Mouse (Mus musculus) macrophage (primary cell): Measurements from ENCODE around the gene Tbce. TPM values are rescaled to one million over a fixed set of nuclear protein-coding genes. Genes with fewer than 3 reads are reported as not detected.
"Not testable (repeated sequence)": the region's sequence is repeated elsewhere in the genome, so short reads cannot be mapped to it uniquely, and the experiment has no call there.

ENCODE experiments used
- H3K27ac ChIP-seq: fragments of 350-480 bp; formaldehyde crosslinking; 2 replicates; pipeline ENCODE4 v1.9.0; 2021
- H3K36me3 ChIP-seq: fragments of 350-480 bp; formaldehyde crosslinking; 2 replicates; pipeline ENCODE4 v1.9.0; 2021; ENCODE audit errors: inconsistent target
- H3K4me3 ChIP-seq: fragments of 350-480 bp; formaldehyde crosslinking; 2 replicates; pipeline ENCODE4 v1.9.0; 2021; ENCODE audit errors: inconsistent target
- H3K79me2 ChIP-seq: fragments of 350-480 bp; formaldehyde crosslinking; 2 replicates; pipeline ENCODE4 v1.9.0; 2021; ENCODE audit errors: inconsistent target
- WGBS: methylation state at CpG from one replicate; pipeline ENCODE4 v1.1.7; 2026; ENCODE audit warnings: inconsistent platforms; ENCODE audit not compliant: missing documents; 5-methylcytosine and 5-hydroxymethylcytosine counted together
- polyA plus RNA-seq: library from polyadenylated mRNA; stranded (reverse); fragments of 250-400 nt; gene quantifications from 3 replicates; pipeline ENCODE4 v1.2.4, GENCODE M21; 2018; ENCODE audit warnings: inconsistent platforms

The Tbce gene
- polyA plus RNA-seq, 1 experiment from 2014 or later, result 29.9 TPM

GRCm38 (mm10) chr13:14015609-14016008 is 23.8 kb downstream of the Tbce start:
- H3K79me2 ChIP-seq, result no peaks in the 10 kb centered on the region
- peaks cover 20% of the 10 kb centered on the region; the same call in 1 of the 2 replicates for H3K36me3 ChIP-seq
- no peak overlapping the region for H3K27ac ChIP-seq
- 96% methylated on average over 5 of the region's 6 CpGs for WGBS
- H3K4me3 ChIP-seq, result no peak overlapping the region

GRCm38 (mm10) chr13:14014540-14014939 is 24.9 kb downstream of the Tbce start:
- Histone ChIP-seq H3K36me3 (peaks cover 28% of the 10 kb centered on the region; the same call in 1 of the 2 replicates), H3K4me3 (no peak overlapping the region), H3K27ac (no peak overlapping the region), H3K79me2 (no peaks in the 10 kb centered on the region)
- 95% methylated on average over 4 of the region's 4 CpGs for WGBS

GRCm38 (mm10) chr13:14014001-14014400 is 25.4 kb downstream of the Tbce start:
- WGBS, result 94% methylated on average over 2 of the region's 2 CpGs
- peaks cover 31% of the 10 kb centered on the region; the same call in 1 of the 2 replicates for H3K36me3 ChIP-seq
- no peak overlapping the region for H3K4me3 ChIP-seq
- H3K79me2 ChIP-seq, result no peaks in the 10 kb centered on the region
- H3K27ac ChIP-seq, result no peak overlapping the region

- H3K4me3 ChIP-seq, result no peak overlapping the region
- H3K79me2 ChIP-seq, result no peaks in the 10 kb centered on the region
- H3K27ac ChIP-seq, result no peak overlapping the region
- 99% methylated on average over 3 of the region's 4 CpGs for WGBS
- peaks cover 31% of the 10 kb centered on the region; the same call in 1 of the 2 replicates for H3K36me3 ChIP-seq
Observed at GRCm38 (mm10) chr13:14011454-14011995, 27.9 kb downstream of the Tbce start.

- no peak overlapping the region for H3K27ac ChIP-seq
- H3K79me2 ChIP-seq, result no peaks in the 10 kb centered on the region
- H3K36me3 ChIP-seq, result peaks cover 63% of the 10 kb centered on the region
- WGBS, result 92% methylated on average over 2 of the region's 2 CpGs
- H3K4me3 ChIP-seq, result no peak overlapping the region
Observed at GRCm38 (mm10) chr13:14006056-14006455, 33.4 kb downstream of the Tbce start.

- Histone ChIP-seq H3K79me2 (no peaks in the 10 kb centered on the region), H3K27ac (no peak overlapping the region), H3K4me3 (no peak overlapping the region), H3K36me3 (peaks cover 60% of the 10 kb centered on the region)
- 95% methylated on average over 5 of the region's 5 CpGs for WGBS
Observed at GRCm38 (mm10) chr13:14004999-14005398, 34.4 kb downstream of the Tbce start.

- Histone ChIP-seq H3K36me3 (peaks cover 62% of the 10 kb centered on the region), H3K27ac (no peak overlapping the region), H3K4me3 (no peak overlapping the region), H3K79me2 (no peaks in the 10 kb centered on the region)
- 92% methylated on average over 4 of the region's 4 CpGs for WGBS
Observed at GRCm38 (mm10) chr13:14004086-14004485, 35.4 kb downstream of the Tbce start.

- Histone ChIP-seq H3K27ac (no peak overlapping the region), H3K36me3 (peaks cover 72% of the 10 kb centered on the region), H3K79me2 (no peaks in the 10 kb centered on the region), H3K4me3 (no peak overlapping the region)
- WGBS, result 100% methylated on average over 2 of the region's 2 CpGs
Observed at GRCm38 (mm10) chr13:14002706-14003105, 36.7 kb downstream of the Tbce start.

GRCm38 (mm10) chr13:13997476-13997875 is 42.0 kb downstream of the Tbce start:
- Histone ChIP-seq H3K36me3 (peaks cover 69% of the 10 kb centered on the region), H3K79me2 (no peaks in the 10 kb centered on the region)

GRCm38 (mm10) chr13:13995046-13995445 is 44.4 kb downstream of the Tbce start:
- WGBS, result 94% methylated on average over 5 of the region's 5 CpGs

More at GRCm38 (mm10) chr13:13997476-13997875, 42.0 kb downstream of the Tbce start:
- Histone ChIP-seq H3K4me3 (no peak overlapping the region), H3K27ac (no peak overlapping the region)
- 94% methylated on average over 5 of the region's 5 CpGs for WGBS

GRCm38 (mm10) chr13:13993041-13993440 is 46.4 kb downstream of the Tbce start:
- Histone ChIP-seq H3K27ac (no peak overlapping the region), H3K36me3 (peaks cover 40% of the 10 kb centered on the region; the same call in 1 of the 2 replicates), H3K79me2 (no peaks in the 10 kb centered on the region), H3K4me3 (no peak overlapping the region)
- 96% methylated on average over 3 of the region's 3 CpGs for WGBS

More at GRCm38 (mm10) chr13:13995046-13995445, 44.4 kb downstream of the Tbce start:
- Histone ChIP-seq H3K36me3 (peaks cover 57% of the 10 kb centered on the region), H3K4me3 (no peak overlapping the region), H3K79me2 (no peaks in the 10 kb centered on the region), H3K27ac (no peak overlapping the region)

- WGBS, result 97% methylated on average over 2 of the region's 2 CpGs
- Histone ChIP-seq H3K79me2 (no peaks in the 10 kb centered on the region), H3K36me3 (0 out of 2 replicates have a peak, but pooled peaks cover 21% of the 10 kb centered on the region), H3K4me3 (no peak overlapping the region), H3K27ac (no peak overlapping the region)
Observed at GRCm38 (mm10) chr13:13990391-13990790, 49.0 kb downstream of the Tbce start.

- Histone ChIP-seq H3K36me3 (0 out of 2 replicates have a peak, but pooled peaks cover 9% of the 10 kb centered on the region), H3K27ac (no peak overlapping the region)
- WGBS, result 100% methylated on average over 2 of the region's 2 CpGs
Observed at GRCm38 (mm10) chr13:13989135-13989534, 50.3 kb downstream of the Tbce start.

GRCm38 (mm10) chr13:13983523-13983922 is 55.9 kb downstream of the Tbce start:
- H3K27ac ChIP-seq, result no peak overlapping the region
- no peak overlapping the region for H3K4me3 ChIP-seq
- no peaks in the 10 kb centered on the region for H3K36me3 ChIP-seq

More at GRCm38 (mm10) chr13:13989135-13989534, 50.3 kb downstream of the Tbce start:
- Histone ChIP-seq H3K4me3 (no peak overlapping the region), H3K79me2 (no peaks in the 10 kb centered on the region)

GRCm38 (mm10) chr13:13981842-13982241 is 57.6 kb downstream of the Tbce start:
- not testable (repeated sequence) for H3K4me3 ChIP-seq, H3K27ac ChIP-seq, H3K79me2 ChIP-seq, H3K36me3 ChIP-seq
- WGBS, result no CpG with 5 or more reads among the region's 1 CpGs

More at GRCm38 (mm10) chr13:13983523-13983922, 55.9 kb downstream of the Tbce start:
- WGBS, result 86% methylated on average over 6 of the region's 6 CpGs
- H3K79me2 ChIP-seq, result no peaks in the 10 kb centered on the region
